Mouse (Mus musculus): ENCODE data around the gene 1700025G04Rik. TPM values are rescaled to one million over a fixed set of nuclear protein-coding genes. Genes with fewer than 3 reads are reported as not detected.
A peak's percentile ranks its signal among the peaks of the same experiment; 100 is the strongest.

The 1700025G04Rik gene
- polyA plus RNA-seq, 1 experiment from 2014 or later: 20.6 TPM

GRCm38 (mm10) chr1:151895406-151895805 is 194.5 kb downstream of the 1700025G04Rik start:
- no peak overlapping the region for H3K9ac ChIP-seq (ENCODE audit: low read length)
- no peak overlapping the region for H3K4me2 ChIP-seq (replicated peaks; ENCODE audit: low read depth)
- DNase-seq (ENCODE audit: low spot score) (no peak), ATAC-seq (ENCODE audit: low FRiP score, low TSS enrichment) (no peak)
- no peaks in the 10 kb centered on the region for H3K4me1 ChIP-seq (replicated peaks; ENCODE audit: control insufficient read depth, insufficient read depth)
- no peak overlapping the region for H3K4me3 ChIP-seq (ENCODE audit: low read depth, low read length)
- H3K27ac ChIP-seq (replicated peaks): no peak overlapping the region
- TF ChIP-seq EP300 (optimal IDR thresholded peaks at IDR 0.05): no peak
- no peak for TF ChIP-seq CTCF (IDR thresholded peaks at IDR 0.05; ENCODE audit: low read depth)
- H3K27me3 ChIP-seq (ENCODE audit: control insufficient read depth, insufficient read depth, low read length): no peaks in the 10 kb centered on the region
- H3K9me3 ChIP-seq (ENCODE audit: control insufficient read depth, low read length): no peaks in the 10 kb centered on the region
- WGBS: 59% methylated on average over 4 of the region's 4 CpGs
- no peaks in the 10 kb centered on the region for H3K36me3 ChIP-seq (ENCODE audit: control insufficient read depth, insufficient read depth, low read length)

GRCm38 (mm10) chr1:151893976-151894375 is 195.9 kb downstream of the 1700025G04Rik start:
- no peak for TF ChIP-seq CTCF (IDR thresholded peaks at IDR 0.05; ENCODE audit: low read depth)
- no peak for TF ChIP-seq EP300 (optimal IDR thresholded peaks at IDR 0.05)
- no peaks in the 10 kb centered on the region for H3K36me3 ChIP-seq (ENCODE audit: control insufficient read depth, insufficient read depth, low read length)
- no peak overlapping the region for H3K9ac ChIP-seq (ENCODE audit: low read length)
- ATAC-seq (ENCODE audit: low FRiP score, low TSS enrichment) (no peak), DNase-seq (ENCODE audit: low spot score) (no peak)
- 72% methylated on average over 5 of the region's 5 CpGs for WGBS
- no peak overlapping the region for H3K4me2 ChIP-seq (replicated peaks; ENCODE audit: low read depth)
- no peaks in the 10 kb centered on the region for H3K27me3 ChIP-seq (ENCODE audit: control insufficient read depth, insufficient read depth, low read length)
- no peak overlapping the region for H3K4me3 ChIP-seq (ENCODE audit: low read depth, low read length)
- no peaks in the 10 kb centered on the region for H3K9me3 ChIP-seq (ENCODE audit: control insufficient read depth, low read length)
- no peak overlapping the region for H3K27ac ChIP-seq (replicated peaks)
- H3K4me1 ChIP-seq (replicated peaks; ENCODE audit: control insufficient read depth, insufficient read depth): no peaks in the 10 kb centered on the region

GRCm38 (mm10) chr1:151892008-151892407 is 197.9 kb downstream of the 1700025G04Rik start:
- no peak overlapping the region for H3K9ac ChIP-seq (ENCODE audit: low read length)
- WGBS: 79% methylated on average over 5 of the region's 5 CpGs
- H3K4me1 ChIP-seq (replicated peaks; ENCODE audit: control insufficient read depth, insufficient read depth): peaks cover 3% of the 10 kb centered on the region; the same call in 1 of the 2 replicates
- no peaks in the 10 kb centered on the region for H3K27me3 ChIP-seq (ENCODE audit: control insufficient read depth, insufficient read depth, low read length)
- no peak for DNase-seq (ENCODE audit: low spot score)
- no peak overlapping the region; the same call in 1 of the 2 replicates for H3K27ac ChIP-seq (replicated peaks)
- H3K9me3 ChIP-seq (ENCODE audit: control insufficient read depth, low read length): no peaks in the 10 kb centered on the region
- H3K4me3 ChIP-seq (ENCODE audit: low read depth, low read length): no peak overlapping the region
- TF ChIP-seq EP300 (optimal IDR thresholded peaks at IDR 0.05): no peak
- TF ChIP-seq CTCF (IDR thresholded peaks at IDR 0.05; ENCODE audit: low read depth): 0 out of 2 replicates have a peak, but pooled peaks have one; percentile 23
- no peaks in the 10 kb centered on the region for H3K36me3 ChIP-seq (ENCODE audit: control insufficient read depth, insufficient read depth, low read length)
- ATAC-seq (ENCODE audit: low FRiP score, low TSS enrichment): no peak
- no peak overlapping the region for H3K4me2 ChIP-seq (replicated peaks; ENCODE audit: low read depth)

GRCm38 (mm10) chr1:151891194-151891593 is 198.7 kb downstream of the 1700025G04Rik start:
- no peak overlapping the region for H3K4me3 ChIP-seq (ENCODE audit: low read depth, low read length)
- H3K9ac ChIP-seq (ENCODE audit: low read length): no peak overlapping the region
- TF ChIP-seq CTCF (IDR thresholded peaks at IDR 0.05; ENCODE audit: low read depth) (no peak), EP300 (optimal IDR thresholded peaks at IDR 0.05) (no peak)
- no peaks in the 10 kb centered on the region for H3K36me3 ChIP-seq (ENCODE audit: control insufficient read depth, insufficient read depth, low read length)
- no peaks in the 10 kb centered on the region for H3K27me3 ChIP-seq (ENCODE audit: control insufficient read depth, insufficient read depth, low read length)
- H3K9me3 ChIP-seq (ENCODE audit: control insufficient read depth, low read length): no peaks in the 10 kb centered on the region
- no peak for ATAC-seq (ENCODE audit: low FRiP score, low TSS enrichment)
- 0 out of 2 replicates have a peak overlapping the region, but pooled peaks have one; percentile 17 for H3K4me2 ChIP-seq (replicated peaks; ENCODE audit: low read depth)
- H3K27ac ChIP-seq (replicated peaks): peak overlapping the region; percentile 67
- no peak for DNase-seq (ENCODE audit: low spot score)
- peaks cover 3% of the 10 kb centered on the region; the same call in 1 of the 2 replicates for H3K4me1 ChIP-seq (replicated peaks; ENCODE audit: control insufficient read depth, insufficient read depth)
- 42% methylated on average over 9 of the region's 9 CpGs for WGBS

- TF ChIP-seq CTCF (IDR thresholded peaks at IDR 0.05; ENCODE audit: low read depth) (peak; percentile 30; the same call in 1 of the 2 replicates), EP300 (optimal IDR thresholded peaks at IDR 0.05) (no peak)
- 47% methylated on average over 14 of the region's 14 CpGs for WGBS
- Histone ChIP-seq H3K27ac (replicated peaks) (peak overlapping the region; percentile 45; the same call in 1 of the 2 replicates), H3K27me3 (ENCODE audit: control insufficient read depth, insufficient read depth, low read length) (no peaks in the 10 kb centered on the region), H3K9ac (ENCODE audit: low read length) (no peak overlapping the region), H3K4me1 (replicated peaks; ENCODE audit: control insufficient read depth, insufficient read depth) (peaks cover 3% of the 10 kb centered on the region; the same call in 1 of the 2 replicates), H3K9me3 (ENCODE audit: control insufficient read depth, low read length) (no peaks in the 10 kb centered on the region), H3K4me2 (replicated peaks; ENCODE audit: low read depth) (no peak overlapping the region), H3K36me3 (ENCODE audit: control insufficient read depth, insufficient read depth, low read length) (no peaks in the 10 kb centered on the region), H3K4me3 (ENCODE audit: low read depth, low read length) (no peak overlapping the region)
- DNase-seq (ENCODE audit: low spot score) (peak; percentile 46), ATAC-seq (ENCODE audit: low FRiP score, low TSS enrichment) (peak; percentile 59; the same call in 1 of the 2 replicates)
Measured at GRCm38 (mm10) chr1:151890041-151890621, 199.8 kb downstream of the 1700025G04Rik start.

GRCm38 (mm10) chr1:151887631-151888030 is 202.3 kb downstream of the 1700025G04Rik start:
- DNase-seq (ENCODE audit: low spot score) (no peak), ATAC-seq (ENCODE audit: low FRiP score, low TSS enrichment) (no peak)
- 42% methylated on average over 5 of the region's 5 CpGs for WGBS
- TF ChIP-seq CTCF (IDR thresholded peaks at IDR 0.05; ENCODE audit: low read depth) (no peak), EP300 (optimal IDR thresholded peaks at IDR 0.05) (no peak)
- Histone ChIP-seq H3K36me3 (ENCODE audit: control insufficient read depth, insufficient read depth, low read length) (no peaks in the 10 kb centered on the region), H3K27ac (replicated peaks) (no peak overlapping the region; the same call in 1 of the 2 replicates), H3K27me3 (ENCODE audit: control insufficient read depth, insufficient read depth, low read length) (no peaks in the 10 kb centered on the region), H3K4me2 (replicated peaks; ENCODE audit: low read depth) (no peak overlapping the region), H3K4me3 (ENCODE audit: low read depth, low read length) (no peak overlapping the region), H3K9me3 (ENCODE audit: control insufficient read depth, low read length) (no peaks in the 10 kb centered on the region), H3K4me1 (replicated peaks; ENCODE audit: control insufficient read depth, insufficient read depth) (peaks cover 3% of the 10 kb centered on the region; the same call in 1 of the 2 replicates), H3K9ac (ENCODE audit: low read length) (no peak overlapping the region)
